In genomic region chr1:182490568-182490967, GRCm38 (mm10) we compare ENCODE assay signal across 9 mouse cellular contexts. TPM values are rescaled to one million over a fixed set of nuclear protein-coding genes. Genes with fewer than 3 reads are reported as not detected.
DNase-seq lines count a peak whose midpoint lies in the region; ATAC-seq and TF ChIP-seq lines count a peak whose summit lies in the region.
"Had no signal": no experiment of that assay in that cellular context is flagged by ENCODE, and none has a peak within 500 bp of the region (broad histone marks: within the 10 kb centered on the region; RNA-seq: fewer than 3 reads in every experiment).

No protein-coding gene starts in this region.

- ATAC-seq in kidney, embryonic 14.5 days (ENCODE audit: low FRiP score, low TSS enrichment), result 0 out of 2 replicates have a peak, but pooled peaks have one; percentile 11
- ATAC-seq in embryonic facial prominence, embryonic 13.5 days (ENCODE audit: insufficient number of reproducible peaks, insufficient read depth, low FRiP score, low TSS enrichment, low read depth), result no peak
- no peak for ATAC-seq in midbrain, embryonic 12.5 days (ENCODE audit: low FRiP score, low read depth)

- no peaks in the 10 kb centered on the region for H3K9me3 ChIP-seq in kidney, embryonic 14.5 days (ENCODE audit: control insufficient read depth, low read length)
- no peaks in the 10 kb centered on the region for H3K9me3 ChIP-seq in ES-Bruce4 (replicated peaks; ENCODE audit: control insufficient read depth, insufficient read depth, low read length, poor library complexity, severe bottlenecking)
- H3K9me3 ChIP-seq in embryonic facial prominence, embryonic 13.5 days, result no peaks in the 10 kb centered on the region
- no peaks in the 10 kb centered on the region for H3K9me3 ChIP-seq in midbrain, embryonic 12.5 days

- TF ChIP-seq EP300 in ES-Bruce4 (IDR thresholded peaks at IDR 0.05; ENCODE audit: insufficient read depth, low read depth, low read length), result no peak

- H3K27me3 ChIP-seq in kidney, embryonic 14.5 days (ENCODE audit: control insufficient read depth, insufficient read depth, low read length), result no peaks in the 10 kb centered on the region
- H3K27me3 ChIP-seq in ES-Bruce4 (ENCODE audit: control insufficient read depth, insufficient read depth, low read length, poor library complexity, severe bottlenecking), result no peaks in the 10 kb centered on the region
- no peaks in the 10 kb centered on the region for H3K27me3 ChIP-seq in embryonic facial prominence, embryonic 13.5 days
- H3K27me3 ChIP-seq in midbrain, embryonic 12.5 days, result no peaks in the 10 kb centered on the region

- TF ChIP-seq POLR2A in ES-Bruce4 (IDR thresholded peaks at IDR 0.05; ENCODE audit: insufficient read depth, low read length), result no peak

- H3K4me1 ChIP-seq in kidney, embryonic 14.5 days (ENCODE audit: control insufficient read depth, insufficient read depth, low read length), result peaks cover 10% of the 10 kb centered on the region; the same call in 1 of the 2 replicates
- no peaks in the 10 kb centered on the region for H3K4me1 ChIP-seq in ES-Bruce4 (ENCODE audit: control insufficient read depth, insufficient read depth, low read length)
- H3K4me1 ChIP-seq in embryonic facial prominence, embryonic 13.5 days, result 0 out of 2 replicates have a peak, but pooled peaks cover 11% of the 10 kb centered on the region
- H3K4me1 ChIP-seq in midbrain, embryonic 12.5 days, result peaks cover 14% of the 10 kb centered on the region

- DNase-seq in kidney, adult 18-20 months, result no peak
- no peak for DNase-seq in right cerebral cortex, postnatal 10 days (ENCODE audit: low spot score in 2 of 2)
- no peak for DNase-seq in cerebellum, postnatal 36 days
- DNase-seq in urinary bladder, postnatal 36 days (ENCODE audit: low spot score in 2 of 2), result no peak
- DNase-seq: adrenal gland, postnatal 36 days had no signal

- H3K4me2 ChIP-seq in kidney, embryonic 14.5 days (replicated peaks; ENCODE audit: low read depth, low read length), result no peak overlapping the region
- peak overlapping the region; percentile 56; the same call in 1 of the 2 replicates for H3K4me2 ChIP-seq in embryonic facial prominence, embryonic 13.5 days
- peak overlapping the region; percentile 54; the same call in 1 of the 2 replicates for H3K4me2 ChIP-seq in midbrain, embryonic 12.5 days (replicated peaks)

- WGBS in kidney, embryonic 14.5 days, result 82% methylated on average over 7 of the region's 7 CpGs
- 75% methylated on average over 7 of the region's 7 CpGs for WGBS in embryonic facial prominence, embryonic 13.5 days
- 86% methylated on average over 7 of the region's 7 CpGs for WGBS in midbrain, embryonic 12.5 days

- H3K36me3 ChIP-seq in kidney, embryonic 14.5 days (ENCODE audit: control insufficient read depth, insufficient read depth, low read length), result peaks cover 44% of the 10 kb centered on the region
- H3K36me3 ChIP-seq in ES-Bruce4 (ENCODE audit: control insufficient read depth, insufficient read depth, low read length, poor library complexity, severe bottlenecking), result no peaks in the 10 kb centered on the region
- peaks cover 67% of the 10 kb centered on the region for H3K36me3 ChIP-seq in embryonic facial prominence, embryonic 13.5 days
- H3K36me3 ChIP-seq in midbrain, embryonic 12.5 days, result peaks cover 31% of the 10 kb centered on the region

- H3K27ac ChIP-seq in kidney, embryonic 14.5 days (ENCODE audit: low read depth, low read length), result no peak overlapping the region
- no peak overlapping the region for H3K27ac ChIP-seq in ES-Bruce4 (ENCODE audit: insufficient read depth, low read length)
- H3K27ac ChIP-seq in embryonic facial prominence, embryonic 13.5 days, result no peak overlapping the region; the same call in 1 of the 2 replicates
- H3K27ac ChIP-seq in midbrain, embryonic 12.5 days (replicated peaks), result no peak overlapping the region

- H3K4me3 ChIP-seq in kidney, embryonic 14.5 days (ENCODE audit: low read length), result no peak overlapping the region
- no peak overlapping the region for H3K4me3 ChIP-seq in ES-Bruce4 (ENCODE audit: low read depth, low read length)
- no peak overlapping the region for H3K4me3 ChIP-seq in embryonic facial prominence, embryonic 13.5 days
- no peak overlapping the region for H3K4me3 ChIP-seq in midbrain, embryonic 12.5 days

- H3K9ac ChIP-seq in kidney, embryonic 14.5 days (ENCODE audit: low read depth, low read length), result no peak overlapping the region
- H3K9ac ChIP-seq in ES-Bruce4 (ENCODE audit: low read depth, poor library complexity, severe bottlenecking), result no peak overlapping the region
- H3K9ac ChIP-seq in embryonic facial prominence, embryonic 13.5 days, result 0 out of 2 replicates have a peak overlapping the region, but pooled peaks have one; percentile 32
- H3K9ac ChIP-seq in midbrain, embryonic 12.5 days (replicated peaks), result no peak overlapping the region

- TF ChIP-seq CTCF in ES-Bruce4 (IDR thresholded peaks at IDR 0.05; ENCODE audit: low read depth, low read length), result peak; percentile 48

RNA-seq across cellular contexts. Expression of gene Capn2, which starts 26.8 kb away (rescaled TPM):
- 52.3 and 94.7 TPM in 2 replicates for polyA plus RNA-seq in kidney, embryonic 14.5 days (2014; fragmentation: Nextera tagmentation; extraction: Ambion mirVana)
- 60.5 and 61.1 TPM in 2 replicates for polyA plus RNA-seq in ES-Bruce4 (2011; ENCODE audit: insufficient read depth, insufficient read length, low read depth, missing spikeins)
- 125 and 128 TPM in 2 replicates for polyA plus RNA-seq in embryonic facial prominence, embryonic 13.5 days (2015; fragmentation: Nextera tagmentation; extraction: Ambion mirVana)
- 104 and 111 TPM in 2 replicates for polyA plus RNA-seq in midbrain, embryonic 12.5 days (2016; fragmentation: Nextera tagmentation; extraction: Ambion mirVana)
